Mouse (Mus musculus): ENCODE measurements around the gene Hsf4. TPM values are rescaled to one million over a fixed set of nuclear protein-coding genes. Genes with fewer than 3 reads are reported as not detected.
"Not testable (repeated sequence)": the region's sequence is repeated elsewhere in the genome, so short reads cannot be mapped to it uniquely, and the experiment has no call there.

Gene Hsf4
- polyA plus RNA-seq, 1 experiment from 2014 or later = not detected

- peaks cover 4% of the 10 kb centered on the region; the same call in 1 of the 2 replicates for H3K36me3 ChIP-seq
- peaks cover 26% of the 10 kb centered on the region for H3K4me1 ChIP-seq
- peak overlapping the region; percentile 76 for H3K9ac ChIP-seq
- no peaks in the 10 kb centered on the region for H3K9me3 ChIP-seq
- H3K4me2 ChIP-seq = peak overlapping the region; percentile 90
- H3K4me3 ChIP-seq = peak overlapping the region; percentile 59
- 1% methylated on average over 53 of the region's 53 CpGs for WGBS
- H3K27me3 ChIP-seq (replicated peaks) = peaks cover 47% of the 10 kb centered on the region
- H3K27ac ChIP-seq (replicated peaks) = peak overlapping the region; percentile 72
- peak; percentile 81 for ATAC-seq (ENCODE audit: extremely low read depth, insufficient number of reproducible peaks, low FRiP score, low TSS enrichment)
These were observed 19.5 kb downstream of the Hsf4 start for GRCm38 (mm10) chr8:105288958-105289732.

- Histone ChIP-seq H3K9ac (peak within 1 kb of the TSS; percentile 76), H3K27ac (replicated peaks) (peak within 1 kb of the TSS; percentile 72), H3K4me2 (peak within 1 kb of the TSS; percentile 90), H3K36me3 (peaks cover 4% of the 10 kb centered on the region; the same call in 1 of the 2 replicates), H3K4me1 (peaks cover 26% of the 10 kb centered on the region), H3K27me3 (replicated peaks) (peaks cover 51% of the 10 kb centered on the region), H3K9me3 (no peaks in the 10 kb centered on the region), H3K4me3 (peak within 1 kb of the TSS; percentile 59)
- ATAC-seq (ENCODE audit: extremely low read depth, insufficient number of reproducible peaks, low FRiP score, low TSS enrichment) = peak; percentile 32; the same call in 1 of the 2 replicates
- 2% methylated on average over 43 of the region's 43 CpGs for WGBS
These were observed 20.3 kb downstream of the Hsf4 start, which contains the start of gene 4931428F04Rik for GRCm38 (mm10) chr8:105289805-105290460. 4931428F04Rik (minus strand) TSS chr8:105289864.

DNA sequence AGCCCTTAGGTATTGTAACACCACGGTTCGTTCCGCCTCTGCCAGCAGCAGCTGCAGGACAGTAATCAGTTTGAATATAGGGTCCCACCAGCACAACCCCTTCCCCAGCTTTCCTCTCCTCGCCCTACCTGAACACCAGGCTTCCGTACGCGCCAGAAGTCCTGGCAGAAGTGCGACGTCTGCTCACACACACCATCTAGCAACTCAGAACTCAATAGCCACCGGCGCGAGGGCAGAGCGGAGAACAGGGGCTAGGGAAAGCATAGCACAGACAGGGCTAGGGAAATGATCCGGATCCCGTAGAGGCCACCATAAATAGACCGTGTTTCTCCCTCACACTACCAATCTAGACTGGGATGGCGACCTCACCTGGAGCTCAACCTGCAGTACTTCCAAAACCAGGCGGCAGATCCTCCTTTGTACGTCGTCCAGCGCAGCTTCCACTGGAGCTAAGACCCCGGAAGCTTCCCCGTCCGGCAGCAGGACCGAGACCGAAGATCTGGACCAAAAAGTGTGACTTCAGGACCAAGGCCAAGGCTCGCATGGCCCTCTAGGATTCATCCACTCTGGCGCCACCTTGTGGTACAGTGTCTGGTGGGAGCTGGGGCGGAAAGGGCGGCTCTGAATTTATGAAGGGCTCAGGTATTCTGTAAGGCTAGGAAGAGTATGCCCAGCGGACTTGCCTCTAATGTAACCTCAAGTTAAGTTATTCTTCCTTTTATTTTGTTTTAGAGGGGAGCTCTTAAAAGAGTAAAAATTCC is 21.1 kb downstream of the Hsf4 start:
- Histone ChIP-seq H3K4me2 (peak overlapping the region; percentile 90), H3K4me1 (peaks cover 26% of the 10 kb centered on the region), H3K36me3 (no peaks in the 10 kb centered on the region), H3K27me3 (replicated peaks) (peaks cover 49% of the 10 kb centered on the region), H3K9ac (no peak overlapping the region), H3K9me3 (no peaks in the 10 kb centered on the region), H3K27ac (replicated peaks) (no peak overlapping the region), H3K4me3 (peak overlapping the region; percentile 59)
- ATAC-seq (ENCODE audit: extremely low read depth, insufficient number of reproducible peaks, low FRiP score, low TSS enrichment) = no peak
- WGBS = 8% methylated on average over 31 of the region's 31 CpGs

DNA sequence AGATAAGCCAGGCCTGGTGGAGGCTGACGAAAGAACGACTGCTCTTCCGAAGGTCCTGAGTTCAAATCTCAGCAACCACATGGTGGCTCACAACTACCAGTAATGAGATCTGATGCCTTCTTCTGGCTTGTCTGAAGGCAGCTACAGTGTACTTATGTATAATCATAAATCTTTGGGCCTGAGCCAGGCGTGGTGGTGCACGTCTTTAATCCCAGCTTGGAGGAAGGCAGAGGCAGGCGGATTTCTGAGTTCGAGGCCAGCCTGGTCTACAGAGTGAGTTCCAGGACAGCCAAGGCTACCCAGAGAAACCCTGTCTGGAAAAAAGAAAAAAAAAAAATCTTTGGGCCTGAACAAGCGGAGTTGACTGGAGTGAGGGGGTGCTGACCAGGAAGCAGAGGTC is 21.8 kb downstream of the Hsf4 start:
- not testable (repeated sequence) for H3K36me3 ChIP-seq; H3K9ac ChIP-seq; H3K4me2 ChIP-seq; ATAC-seq (ENCODE audit: extremely low read depth, insufficient number of reproducible peaks, low FRiP score, low TSS enrichment); H3K4me3 ChIP-seq; H3K9me3 ChIP-seq; H3K27ac ChIP-seq (replicated peaks)
- H3K4me1 ChIP-seq = peaks cover 30% of the 10 kb centered on the region
- H3K27me3 ChIP-seq (replicated peaks) = peaks cover 46% of the 10 kb centered on the region
- WGBS = 75% methylated on average over 8 of the region's 8 CpGs

GRCm38 (mm10) chr8:105291802-105292201 is 22.2 kb downstream of the Hsf4 start:
- WGBS = 56% methylated on average over 3 of the region's 3 CpGs
- not testable (repeated sequence) for H3K27ac ChIP-seq (replicated peaks); H3K36me3 ChIP-seq; H3K4me2 ChIP-seq; H3K9me3 ChIP-seq; H3K9ac ChIP-seq; ATAC-seq (ENCODE audit: extremely low read depth, insufficient number of reproducible peaks, low FRiP score, low TSS enrichment); H3K4me3 ChIP-seq
- peaks cover 34% of the 10 kb centered on the region for H3K4me1 ChIP-seq
- peaks cover 42% of the 10 kb centered on the region for H3K27me3 ChIP-seq (replicated peaks)

- H3K4me1 ChIP-seq = peaks cover 39% of the 10 kb centered on the region
- H3K27ac ChIP-seq (replicated peaks) = no peak overlapping the region
- H3K9me3 ChIP-seq = no peaks in the 10 kb centered on the region
- H3K4me3 ChIP-seq = no peak overlapping the region
- ATAC-seq (ENCODE audit: extremely low read depth, insufficient number of reproducible peaks, low FRiP score, low TSS enrichment) = no peak
- peaks cover 42% of the 10 kb centered on the region for H3K27me3 ChIP-seq (replicated peaks)
- no peak overlapping the region for H3K4me2 ChIP-seq
- WGBS = 68% methylated on average over 7 of the region's 7 CpGs
- no peaks in the 10 kb centered on the region for H3K36me3 ChIP-seq
- H3K9ac ChIP-seq = no peak overlapping the region
These were observed 22.9 kb downstream of the Hsf4 start for GRCm38 (mm10) chr8:105292471-105292870.

GRCm38 (mm10) chr8:105293405-105293804 is 23.8 kb downstream of the Hsf4 start:
- 60% methylated on average over 19 of the region's 19 CpGs for whole genome bisulfite sequencing
- no peak overlapping the region for H3K4me3 ChIP-seq
- ATAC-seq (ENCODE audit: extremely low read depth, insufficient number of reproducible peaks, low FRiP score, low TSS enrichment) = no peak

DNA sequence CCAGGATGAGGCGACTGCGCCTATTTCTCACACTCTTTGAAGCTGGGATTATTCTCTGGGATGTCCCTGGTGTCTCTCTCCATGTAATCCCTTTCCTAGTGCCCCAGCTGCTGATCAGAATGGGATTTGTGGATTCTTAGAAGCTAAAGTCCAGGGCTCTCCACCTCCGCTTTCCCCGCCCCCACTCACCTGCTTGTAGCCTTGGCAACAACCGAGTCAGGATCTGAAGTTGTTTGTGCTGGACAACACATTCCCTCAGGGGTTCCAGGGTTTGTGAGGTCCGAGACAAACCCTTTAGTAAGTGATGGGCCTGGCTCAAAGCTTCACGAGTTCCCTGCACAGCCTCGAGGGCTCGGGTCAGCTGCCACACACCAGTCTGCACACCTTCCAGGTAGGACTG is 25.2 kb downstream of the Hsf4 start:
- peaks cover 12% of the 10 kb centered on the region for H3K36me3 ChIP-seq
- peaks cover 38% of the 10 kb centered on the region for H3K4me1 ChIP-seq
- no peaks in the 10 kb centered on the region for H3K9me3 ChIP-seq
- peak overlapping the region; percentile 98 for H3K4me2 ChIP-seq
- peak overlapping the region; percentile 40 for H3K4me3 ChIP-seq
- H3K27me3 ChIP-seq (replicated peaks) = peaks cover 40% of the 10 kb centered on the region
- ATAC-seq (ENCODE audit: extremely low read depth, insufficient number of reproducible peaks, low FRiP score, low TSS enrichment) = no peak
- WGBS = 70% methylated on average over 9 of the region's 9 CpGs
- H3K27ac ChIP-seq (replicated peaks) = no peak overlapping the region
- H3K9ac ChIP-seq = peak overlapping the region; percentile 61

More at GRCm38 (mm10) chr8:105293405-105293804, 23.8 kb downstream of the Hsf4 start:
- H3K27me3 ChIP-seq (replicated peaks) = peaks cover 42% of the 10 kb centered on the region
- H3K36me3 ChIP-seq = no peaks in the 10 kb centered on the region
- H3K27ac ChIP-seq (replicated peaks) = no peak overlapping the region
- H3K9ac ChIP-seq = no peak overlapping the region
- no peaks in the 10 kb centered on the region for H3K9me3 ChIP-seq
- no peak overlapping the region for H3K4me2 ChIP-seq
- H3K4me1 ChIP-seq = peaks cover 39% of the 10 kb centered on the region

DNA sequence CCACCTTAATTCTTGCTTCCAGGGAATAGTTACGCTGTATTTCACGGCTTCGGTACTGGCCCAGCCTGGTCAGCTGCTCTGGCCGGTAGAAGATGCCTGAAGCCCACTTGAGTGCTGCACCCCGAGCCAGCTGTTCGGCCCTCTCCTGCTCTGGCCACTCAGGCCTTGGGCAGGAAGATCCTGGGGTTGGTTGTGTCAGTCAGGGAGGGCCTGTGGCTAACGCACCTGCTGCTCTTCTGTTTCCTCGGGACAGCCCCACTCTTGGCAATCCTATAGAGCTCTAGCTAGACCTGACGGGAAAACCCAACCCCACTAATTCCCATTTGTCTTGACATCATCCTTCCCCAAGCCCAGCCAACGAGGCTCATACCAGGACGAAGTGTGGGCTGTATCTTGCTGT is 25.7 kb downstream of the Hsf4 start:
- no peaks in the 10 kb centered on the region for H3K9me3 ChIP-seq
- 45% methylated on average over 11 of the region's 11 CpGs for WGBS
- H3K4me1 ChIP-seq = peaks cover 37% of the 10 kb centered on the region
- H3K36me3 ChIP-seq = peaks cover 17% of the 10 kb centered on the region
- H3K27ac ChIP-seq (replicated peaks) = peak overlapping the region; percentile 75
- peak overlapping the region; percentile 61 for H3K9ac ChIP-seq
- peaks cover 35% of the 10 kb centered on the region for H3K27me3 ChIP-seq (replicated peaks)
- H3K4me2 ChIP-seq = peak overlapping the region; percentile 98
- no peak for ATAC-seq (ENCODE audit: extremely low read depth, insufficient number of reproducible peaks, low FRiP score, low TSS enrichment)
- peak overlapping the region; percentile 40 for H3K4me3 ChIP-seq

- Histone ChIP-seq H3K27me3 (replicated peaks) (peaks cover 29% of the 10 kb centered on the region), H3K9me3 (no peaks in the 10 kb centered on the region), H3K4me2 (peak within 1 kb of the TSS; percentile 98), H3K36me3 (peaks cover 25% of the 10 kb centered on the region), H3K9ac (peak within 1 kb of the TSS; percentile 97), H3K4me1 (peaks cover 33% of the 10 kb centered on the region), H3K4me3 (peak within 1 kb of the TSS; percentile 100), H3K27ac (replicated peaks) (peak within 1 kb of the TSS; percentile 75)
- WGBS = 36% methylated on average over 11 of the region's 11 CpGs
- ATAC-seq (ENCODE audit: extremely low read depth, insufficient number of reproducible peaks, low FRiP score, low TSS enrichment) = no peak
These were observed 26.4 kb downstream of the Hsf4 start, which contains the start of gene Exoc3l for GRCm38 (mm10) chr8:105295895-105296573. Exoc3l (minus strand) TSS chr8:105296101.

All from heart, embryonic 13.5 days (tissue).